Mouse (Mus musculus) c-Kit-positive CD71-positive TER-119-positive erythroid progenitor cells, embryonic 14.5 days (primary cell): ENCODE data around the gene Nrd1.

Experiments used
- DNase-seq: peaks from one replicate; pipeline ENCODE4 v3.0.0-alpha.2; 2013; ENCODE audit warnings: low spot score

Gene Nrd1

GRCm38 (mm10) chr4:109098861-109099260 lies 98.4 kb downstream of the Nrd1 start:
- no peak for DNase-seq

DNA sequence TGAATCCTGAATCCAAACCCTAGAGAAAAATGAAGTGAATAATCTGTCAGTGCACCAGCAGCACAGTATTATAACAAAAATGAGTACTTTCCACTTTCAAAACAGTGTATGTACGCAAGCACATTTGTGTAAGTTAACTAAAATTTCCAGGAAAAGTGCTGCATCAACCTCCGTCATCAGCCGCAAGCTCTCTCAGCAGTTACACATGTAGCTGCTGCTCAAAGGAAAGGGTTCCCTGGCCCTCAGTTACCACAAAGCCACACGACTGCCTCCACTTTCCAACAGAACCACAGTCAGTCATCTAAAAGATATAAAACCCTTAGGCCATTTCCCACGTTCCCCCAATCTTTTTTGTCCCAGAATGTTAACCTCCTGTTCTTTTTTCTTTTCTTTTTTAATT lies 102.1 kb downstream of the Nrd1 start:
- DNase-seq: no peak

GRCm38 (mm10) chr4:109103145-109103883 lies 102.9 kb downstream of the Nrd1 start:
- no peak for DNase-seq

- DNase-seq: no peak
These were observed 104.8 kb downstream of the Nrd1 start for GRCm38 (mm10) chr4:109105254-109105653.

DNA sequence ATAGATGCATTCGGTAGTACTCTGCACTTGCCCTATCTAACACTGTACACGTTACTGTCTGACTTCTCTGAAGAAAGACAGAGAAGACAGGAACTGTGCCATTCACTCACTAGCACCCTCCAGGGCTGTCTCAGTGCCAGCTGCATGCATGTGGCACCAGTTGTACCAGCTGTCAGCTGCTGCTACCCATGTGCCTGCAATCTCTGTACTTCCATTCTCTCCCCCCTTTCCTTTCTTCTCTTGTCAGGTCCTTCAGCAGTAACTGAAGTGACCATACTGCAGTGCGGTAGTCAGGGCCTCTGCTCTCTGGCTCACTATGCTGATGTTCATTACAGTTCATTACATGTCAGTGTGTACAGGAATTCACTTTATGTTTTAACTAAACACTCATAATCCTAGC lies 105.6 kb downstream of the Nrd1 start:
- no peak for DNase-seq

DNA sequence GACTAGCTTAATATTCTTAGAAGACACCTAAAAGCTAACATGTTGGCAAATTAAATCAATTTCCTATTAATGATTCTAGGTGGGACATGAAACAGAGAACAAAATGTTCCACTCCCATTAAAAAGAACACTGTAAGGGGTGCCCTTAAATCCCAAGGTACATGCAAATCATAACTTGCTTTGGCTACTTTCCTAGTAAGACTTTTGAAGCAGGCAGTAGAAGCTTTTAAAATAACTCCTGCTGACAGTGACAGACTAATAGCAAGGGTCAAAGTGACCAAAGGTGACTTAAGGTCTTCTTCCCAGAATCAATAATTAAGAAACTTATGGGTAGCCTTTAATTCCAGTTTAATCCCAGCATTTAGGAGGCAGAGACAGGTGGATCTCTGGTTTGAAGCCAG lies 106.1 kb downstream of the Nrd1 start:
- no peak for DNase-seq

GRCm38 (mm10) chr4:109109012-109109411 lies 108.6 kb downstream of the Nrd1 start:
- DNase-seq: no peak

GRCm38 (mm10) chr4:109109686-109110085 lies 109.2 kb downstream of the Nrd1 start:
- no peak for DNase-seq

GRCm38 (mm10) chr4:109110978-109111377 lies 110.5 kb downstream of the Nrd1 start:
- DNase-seq: no peak
